Mouse (Mus musculus): ENCODE measurements around the gene Trio.

DNA sequence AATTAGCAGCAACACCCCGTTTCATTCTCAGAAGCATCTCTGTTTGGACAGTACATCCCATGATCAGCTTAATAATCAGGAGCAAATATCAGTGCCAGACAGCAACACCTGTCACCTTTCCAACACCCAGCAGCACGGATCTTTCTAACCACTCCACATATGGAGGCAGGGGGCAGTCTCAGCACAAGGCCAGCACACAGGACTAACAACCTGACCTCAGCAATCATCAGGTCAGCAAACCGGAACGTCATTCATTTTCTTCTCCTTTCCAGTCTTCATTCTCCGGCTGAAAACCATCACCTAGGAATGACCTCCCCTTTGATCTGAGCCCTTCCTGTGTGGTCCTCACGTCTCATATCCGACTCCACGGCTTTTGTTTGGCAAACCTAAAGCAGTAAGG lies 27.7 kb downstream of the Trio start:
- TF ChIP-seq MAX (IDR thresholded peaks at IDR 0.05; ENCODE audit: low read depth) (no peak), POLR2A (IDR thresholded peaks at IDR 0.05; ENCODE audit: insufficient read length, low read depth) (no peak)

Measured in myocyte (in vitro differentiated cells).